Mouse (Mus musculus): ENCODE results near the gene Olfm3.

Gene Olfm3

GRCm38 (mm10) chr3:115080428-115081181 is 176.7 kb downstream of the Olfm3 start:
- DNase-seq (ENCODE audit: low spot score): no peak

GRCm38 (mm10) chr3:115081371-115081770 is 177.5 kb downstream of the Olfm3 start:
- no peak for DNase-seq (ENCODE audit: low spot score)

GRCm38 (mm10) chr3:115082947-115083346 is 179.1 kb downstream of the Olfm3 start:
- DNase-seq (ENCODE audit: low spot score): no peak

GRCm38 (mm10) chr3:115088281-115088680 is 184.4 kb downstream of the Olfm3 start:
- DNase-seq (ENCODE audit: low spot score): no peak

GRCm38 (mm10) chr3:115090670-115091069 is 186.8 kb downstream of the Olfm3 start:
- no peak for DNase-seq (ENCODE audit: low spot score)

GRCm38 (mm10) chr3:115095496-115095895 is 191.6 kb downstream of the Olfm3 start:
- DNase-seq (ENCODE audit: low spot score): no peak

GRCm38 (mm10) chr3:115099590-115099989 is 195.7 kb downstream of the Olfm3 start:
- no peak for DNase-seq (ENCODE audit: low spot score)

GRCm38 (mm10) chr3:115104155-115104801 is 200.4 kb downstream of the Olfm3 start:
- DNase-seq (ENCODE audit: low spot score): no peak

- no peak for DNase-seq (ENCODE audit: low spot score)
These were observed 201.1 kb downstream of the Olfm3 start for GRCm38 (mm10) chr3:115104802-115105493.

GRCm38 (mm10) chr3:115145722-115146121 is 241.8 kb downstream of the Olfm3 start:
- no peak for DNase-seq (ENCODE audit: low spot score)

- no peak for DNase-seq (ENCODE audit: low spot score)
These were observed 242.4 kb downstream of the Olfm3 start for GRCm38 (mm10) chr3:115146244-115146643.

GRCm38 (mm10) chr3:115158903-115159473 is 255.1 kb downstream of the Olfm3 start:
- DNase-seq (ENCODE audit: low spot score): no peak

- DNase-seq (ENCODE audit: low spot score): no peak
These were observed 270.7 kb downstream of the Olfm3 start for GRCm38 (mm10) chr3:115174625-115175024.

All from spleen, adult 12 weeks (tissue).